Mouse (Mus musculus) embryonic facial prominence, embryonic 11.5 days (tissue): ENCODE data around the gene Wfdc2. TPM values are rescaled to one million over a fixed set of nuclear protein-coding genes. Genes with fewer than 3 reads are reported as not detected.

Source experiments
- ATAC-seq: fragments of 200-750 bp; cut with Nextera tagmentation; replicated peaks from 2 replicates; pipeline ENCODE4 v1.8.0; 2017; ENCODE audit warnings: low read depth; ENCODE audit not compliant: insufficient number of reproducible peaks, low FRiP score, low TSS enrichment
- DNase-seq: peaks from one replicate; pipeline ENCODE4 v3.0.0-alpha.2; 2015; ENCODE audit warnings: low spot score
- H3K27ac ChIP-seq: fragments of 300-500 bp; sonication (generic); replicated peaks from 2 replicates; pipeline ENCODE4 v1.5.1; 2014; ENCODE audit warnings: mild to moderate bottlenecking, low read depth, low read length, control low read depth
- H3K27me3 ChIP-seq: fragments of 300-500 bp; sonication (generic); 2 replicates; pipeline ENCODE4 v1.6.1; 2014; ENCODE audit warnings: mild to moderate bottlenecking, low read length, moderate library complexity, mixed read lengths; ENCODE audit not compliant: control insufficient read depth, insufficient read depth
- H3K36me3 ChIP-seq: fragments of 300-500 bp; sonication (generic); replicated peaks from 2 replicates; pipeline ENCODE4 v1.6.1; 2014; ENCODE audit warnings: low read depth, mild to moderate bottlenecking, low read length, moderate library complexity, mixed read lengths; ENCODE audit not compliant: control insufficient read depth, insufficient read depth
- H3K4me1 ChIP-seq: fragments of 300-500 bp; sonication (generic); 2 replicates; pipeline ENCODE4 v1.6.1; 2014; ENCODE audit warnings: low read length, mixed read lengths; ENCODE audit not compliant: control insufficient read depth, insufficient read depth
- H3K4me2 ChIP-seq: fragments of 300-500 bp; sonication (generic); 2 replicates; pipeline ENCODE4 v1.6.1; 2014; ENCODE audit warnings: low read depth, mild to moderate bottlenecking, control low read depth, low read length, moderate library complexity
- H3K4me3 ChIP-seq: fragments of 300-500 bp; sonication (generic); 2 replicates; pipeline ENCODE4 v1.5.1; 2014; ENCODE audit warnings: low read depth, low read length, control low read depth
- H3K9ac ChIP-seq: fragments of 300-500 bp; sonication (generic); replicated peaks from 2 replicates; pipeline ENCODE4 v1.6.1; 2014; ENCODE audit warnings: mild to moderate bottlenecking, control low read depth, low read length
- H3K9me3 ChIP-seq: fragments of 300-500 bp; sonication (generic); replicated peaks from 2 replicates; pipeline ENCODE4 v1.6.1; 2016; ENCODE audit warnings: mild to moderate bottlenecking, low read length, inconsistent platforms, mixed read lengths; ENCODE audit not compliant: control insufficient read depth
- WGBS: fragments of 180-500 bp; shearing (Covaris S2); extraction: QIAGEN DNeasy Blood & Tissue Kit; methylation state at CpG from one replicate; pipeline ENCODE4 v1.1.7; 2014; 5-methylcytosine and 5-hydroxymethylcytosine counted together
- polyA plus RNA-seq: library from polyadenylated mRNA; unstranded; fragments of >200 nt; fragmentation: Nextera tagmentation; extraction: Ambion mirVana; gene quantifications from 2 replicates; pipeline ENCODE4 v1.2.1, GENCODE M21; 2014

The Wfdc2 gene
- polyA plus RNA-seq, 1 experiment from 2014 or later = 47.1 TPM

DNA sequence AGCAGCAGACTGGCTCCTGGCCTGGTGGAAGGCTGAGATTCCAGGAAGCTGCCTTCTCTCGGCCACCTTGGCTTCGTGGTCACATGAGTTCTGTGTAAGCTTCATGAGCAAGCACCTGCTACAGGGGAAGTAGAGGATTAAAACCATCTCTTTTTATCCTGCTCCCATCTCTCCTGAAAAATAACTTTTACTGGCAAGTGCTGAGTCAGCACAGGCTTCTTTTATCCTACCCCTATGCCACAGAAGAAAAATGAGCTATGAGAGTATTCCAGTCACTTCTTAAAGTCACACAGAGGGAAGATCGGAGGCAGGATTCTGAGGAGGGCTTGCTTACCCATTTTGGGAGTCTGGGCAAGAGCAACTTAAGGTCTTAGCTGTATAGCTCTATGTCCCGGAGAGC, 25.2 kb upstream of the Wfdc2 start:
- Histone ChIP-seq H3K36me3 (no peaks in the 10 kb centered on the region), H3K27ac (no peak overlapping the region), H3K9ac (no peak overlapping the region), H3K4me2 (no peak overlapping the region), H3K9me3 (no peaks in the 10 kb centered on the region), H3K27me3 (no peaks in the 10 kb centered on the region), H3K4me3 (no peak overlapping the region), H3K4me1 (no peaks in the 10 kb centered on the region)
- WGBS = 84% methylated on average over 4 of the region's 4 CpGs
- no peak for ATAC-seq
- no peak for DNase-seq

DNA sequence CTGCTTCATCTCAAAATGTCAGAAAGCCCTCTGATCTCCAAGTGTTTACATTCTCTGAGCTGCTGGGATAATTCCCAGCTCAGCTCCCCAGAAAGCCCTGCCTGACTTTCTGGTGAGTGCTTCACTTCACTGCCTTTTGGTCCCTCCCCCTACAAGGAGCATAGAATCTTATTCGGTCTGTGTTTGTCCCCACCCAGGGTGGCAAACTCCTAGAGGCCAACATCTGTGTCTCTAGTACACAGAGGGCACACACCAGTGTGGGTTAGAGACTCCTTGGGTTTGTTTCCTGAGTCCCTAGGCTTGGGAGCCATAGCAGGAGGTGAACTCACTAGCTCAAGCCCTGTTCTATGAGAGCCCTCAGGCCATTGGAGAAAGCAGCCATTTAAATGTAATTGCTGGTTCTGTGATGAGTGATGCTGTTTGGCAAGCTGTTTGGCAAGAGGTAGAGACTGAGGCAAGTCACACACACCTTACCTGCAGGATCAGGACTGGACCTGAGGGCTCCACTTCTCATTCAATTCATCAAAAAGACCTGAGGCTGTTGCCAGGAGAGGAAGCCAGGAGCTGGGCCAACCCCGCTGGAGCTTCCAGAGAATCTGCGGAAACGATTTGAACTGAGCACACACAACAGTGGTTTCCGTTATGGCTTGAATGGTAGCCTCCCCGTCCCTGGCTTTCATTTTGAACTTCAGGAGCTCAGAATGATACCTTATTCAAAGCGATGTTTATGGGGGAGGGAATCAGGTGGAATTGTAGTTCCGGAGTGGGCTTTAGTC, 21.4 kb upstream of the Wfdc2 start:
- Histone ChIP-seq H3K4me1 (no peaks in the 10 kb centered on the region), H3K36me3 (no peaks in the 10 kb centered on the region), H3K4me2 (no peak overlapping the region), H3K4me3 (no peak overlapping the region), H3K27ac (no peak overlapping the region), H3K9me3 (no peaks in the 10 kb centered on the region), H3K27me3 (no peaks in the 10 kb centered on the region), H3K9ac (no peak overlapping the region)
- ATAC-seq (no peak), DNase-seq (no peak)
- 37% methylated on average over 8 of the region's 8 CpGs for WGBS

DNA sequence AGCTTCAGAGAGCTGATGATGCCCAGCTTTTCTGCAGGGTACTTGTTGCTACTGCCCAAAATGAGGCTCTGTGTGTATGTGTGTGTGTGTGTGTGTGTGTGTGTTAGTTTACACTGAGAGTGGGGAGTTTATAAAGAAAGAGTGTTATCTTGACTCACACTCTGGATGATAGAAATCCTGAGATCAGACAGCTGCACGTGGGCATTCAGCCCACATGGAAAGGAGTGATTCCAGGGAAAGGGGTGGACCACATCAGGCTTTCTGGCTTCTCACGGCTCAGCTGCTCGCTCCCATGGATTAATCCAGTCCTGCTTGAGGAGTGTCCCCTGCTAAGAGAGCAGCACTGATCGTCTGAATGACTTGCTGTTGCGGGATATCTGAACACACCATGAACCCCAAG, 20.1 kb upstream of the Wfdc2 start:
- DNase-seq (no peak), ATAC-seq (no peak)
- no peak overlapping the region for H3K27ac ChIP-seq
- no peaks in the 10 kb centered on the region for H3K27me3 ChIP-seq
- H3K9me3 ChIP-seq = no peaks in the 10 kb centered on the region
- no peak overlapping the region for H3K4me2 ChIP-seq
- H3K36me3 ChIP-seq = no peaks in the 10 kb centered on the region
- 78% methylated on average over 5 of the region's 5 CpGs for WGBS
- H3K4me1 ChIP-seq = no peaks in the 10 kb centered on the region
- no peak overlapping the region for H3K9ac ChIP-seq
- no peak overlapping the region for H3K4me3 ChIP-seq

- ATAC-seq = no peak
- Histone ChIP-seq H3K4me1 (no peaks in the 10 kb centered on the region), H3K36me3 (no peaks in the 10 kb centered on the region), H3K9me3 (no peaks in the 10 kb centered on the region), H3K27ac (no peak overlapping the region), H3K4me2 (no peak overlapping the region), H3K27me3 (no peaks in the 10 kb centered on the region), H3K4me3 (no peak overlapping the region), H3K9ac (no peak overlapping the region)
- 86% methylated on average over 7 of the region's 7 CpGs for WGBS
- DNase-seq = no peak
Measured at GRCm38 (mm10) chr2:164542598-164542997, 19.6 kb upstream of the Wfdc2 start.

DNA sequence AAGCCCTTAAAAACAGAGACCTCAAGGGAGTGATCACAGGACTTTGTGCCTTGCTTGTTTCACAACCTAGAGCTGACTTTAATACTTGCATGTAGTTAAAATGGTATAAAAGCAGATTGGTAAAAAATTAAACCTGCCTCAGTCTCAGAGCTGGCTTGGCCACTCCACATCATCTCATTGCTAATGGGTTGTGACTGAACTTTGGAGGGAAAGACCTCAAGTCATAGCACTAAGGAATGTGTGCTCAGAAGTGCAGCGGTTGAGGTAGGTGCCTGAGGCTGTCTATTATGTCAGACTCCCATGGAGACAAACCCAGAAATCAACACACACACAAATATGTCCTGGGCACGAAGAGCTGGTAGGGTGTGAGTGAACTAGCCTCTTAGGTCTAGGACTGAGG, 18.5 kb upstream of the Wfdc2 start:
- Histone ChIP-seq H3K9ac (no peak overlapping the region), H3K27ac (no peak overlapping the region), H3K27me3 (no peaks in the 10 kb centered on the region), H3K4me3 (no peak overlapping the region), H3K9me3 (no peaks in the 10 kb centered on the region), H3K4me2 (no peak overlapping the region), H3K4me1 (no peaks in the 10 kb centered on the region), H3K36me3 (no peaks in the 10 kb centered on the region)
- ATAC-seq (0 out of 2 replicates have a peak, but pooled peaks have one; percentile 39), DNase-seq (no peak)
- 62% methylated on average over 2 of the region's 2 CpGs for WGBS

- Histone ChIP-seq H3K4me1 (no peaks in the 10 kb centered on the region), H3K4me2 (no peak overlapping the region), H3K27ac (no peak overlapping the region), H3K4me3 (no peak overlapping the region), H3K27me3 (no peaks in the 10 kb centered on the region), H3K9me3 (no peaks in the 10 kb centered on the region), H3K36me3 (no peaks in the 10 kb centered on the region), H3K9ac (no peak overlapping the region)
- ATAC-seq = no peak
- WGBS = 41% methylated on average over 5 of the region's 5 CpGs
- no peak for DNase-seq
Measured at GRCm38 (mm10) chr2:164544454-164545097, 17.6 kb upstream of the Wfdc2 start.

- H3K4me1 ChIP-seq = peaks cover 2% of the 10 kb centered on the region; the same call in 1 of the 2 replicates
- H3K9me3 ChIP-seq = no peaks in the 10 kb centered on the region
- WGBS = 38% methylated on average over 4 of the region's 4 CpGs
- DNase-seq (no peak), ATAC-seq (no peak)
- H3K4me2 ChIP-seq = no peak overlapping the region
- no peak overlapping the region for H3K9ac ChIP-seq
- H3K4me3 ChIP-seq = no peak overlapping the region
- no peaks in the 10 kb centered on the region for H3K36me3 ChIP-seq
- H3K27ac ChIP-seq = no peak overlapping the region
- H3K27me3 ChIP-seq = no peaks in the 10 kb centered on the region
Measured at GRCm38 (mm10) chr2:164549338-164549737, 12.9 kb upstream of the Wfdc2 start.
